Mouse (Mus musculus) kidney, adult 2 months (tissue): ENCODE results near the gene Stk38. TPM values are rescaled to one million over a fixed set of nuclear protein-coding genes. Genes with fewer than 3 reads are reported as not detected.
"Not testable (repeated sequence)": the region's sequence is repeated elsewhere in the genome, so short reads cannot be mapped to it uniquely, and the experiment has no call there.

ENCODE experiments used
- DNase-seq: peaks from one replicate; pipeline ENCODE4 v3.0.0; 2021
- H3K27ac ChIP-seq: fragments of 200-500 bp; 2 replicates; pipeline ENCODE4 v1.5.1; 2012; ENCODE audit warnings: low read depth, low read length, control low read depth, inconsistent platforms; ENCODE audit not compliant: insufficient read depth
- H3K27me3 ChIP-seq: fragments of 200-500 bp; replicated peaks from 2 replicates; pipeline ENCODE4 v1.6.1; 2012; ENCODE audit warnings: mild to moderate bottlenecking, moderate library complexity, low read length, inconsistent platforms; ENCODE audit not compliant: control insufficient read depth, insufficient read depth
- H3K36me3 ChIP-seq: fragments of 200-500 bp; 2 replicates; pipeline ENCODE4 v1.6.1; 2012; ENCODE audit warnings: mild to moderate bottlenecking, moderate library complexity, low read length, inconsistent platforms; ENCODE audit not compliant: control insufficient read depth, insufficient read depth
- H3K4me1 ChIP-seq: fragments of 200-500 bp; 2 replicates; pipeline ENCODE4 v1.6.1; 2011; ENCODE audit warnings: low read length; ENCODE audit not compliant: control insufficient read depth, insufficient read depth
- H3K4me3 ChIP-seq: fragments of 200-500 bp; 2 replicates; pipeline ENCODE4 v1.5.1; 2011; ENCODE audit warnings: mild to moderate bottlenecking, low read depth, low read length, control low read depth; ENCODE audit not compliant: insufficient read depth
- CTCF ChIP-seq: fragments of 200-500 bp; conservative IDR thresholded peaks from 2 replicates; pipeline ENCODE4 v1.5.1; 2011; ENCODE audit warnings: low read depth, mild to moderate bottlenecking, control low read depth, low read length, moderate library complexity, mixed read lengths; ENCODE audit not compliant: insufficient read depth, insufficient read length
- POLR2A ChIP-seq: fragments of 200-500 bp; IDR thresholded peaks from one replicate; pipeline ENCODE4 v1.6.1; 2011; ENCODE audit warnings: low read depth, low read length, control low read depth
- WGBS: fragments of 180-500 bp; shearing (Covaris S2); methylation state at CpG from one replicate; pipeline ENCODE4 v1.1.7; 2018; 5-methylcytosine and 5-hydroxymethylcytosine counted together
- polyA plus RNA-seq: library from polyadenylated mRNA; depleted of rRNA; stranded (reverse); fragments of >200 nt; gene quantifications from 2 replicates; pipeline ENCODE4 v1.2.3, GENCODE M21; 2012

Gene Stk38
- polyA plus RNA-seq, 1 experiment = 61.7 TPM

GRCm38 (mm10) chr17:29035506-29035905 lies 27.7 kb upstream of the Stk38 start:
- Histone ChIP-seq H3K36me3 (peaks cover 29% of the 10 kb centered on the region), H3K27ac (no peak overlapping the region), H3K27me3 (no peaks in the 10 kb centered on the region), H3K4me1 (peaks cover 4% of the 10 kb centered on the region), H3K4me3 (no peak overlapping the region)
- TF ChIP-seq CTCF (no peak), POLR2A (no peak)
- DNase-seq = no peak

- Histone ChIP-seq H3K4me3 (peak overlapping the region; percentile 71), H3K27ac (no peak overlapping the region; the same call in 1 of the 2 replicates)
Observed at GRCm38 (mm10) chr17:29034264-29034663, 26.5 kb upstream of the Stk38 start.

GRCm38 (mm10) chr17:29033569-29034061 lies 25.8 kb upstream of the Stk38 start:
- DNase-seq = peak; percentile 66
- no peak for TF ChIP-seq CTCF
- Histone ChIP-seq H3K27ac (peak overlapping the region; percentile 0; the same call in 1 of the 2 replicates), H3K4me3 (peak overlapping the region; percentile 71), H3K4me1 (peaks cover 4% of the 10 kb centered on the region), H3K36me3 (peaks cover 13% of the 10 kb centered on the region), H3K27me3 (no peaks in the 10 kb centered on the region)
- WGBS = under 1% methylated on average over 6 of the region's 6 CpGs

More at GRCm38 (mm10) chr17:29034264-29034663, 26.5 kb upstream of the Stk38 start:
- Histone ChIP-seq H3K36me3 (peaks cover 19% of the 10 kb centered on the region), H3K27me3 (no peaks in the 10 kb centered on the region), H3K4me1 (peaks cover 4% of the 10 kb centered on the region)
- TF ChIP-seq POLR2A (no peak), CTCF (no peak)
- DNase-seq = no peak

- under 1% methylated on average over 77 of the region's 77 CpGs for WGBS
- H3K4me1 ChIP-seq = peaks cover 4% of the 10 kb centered on the region
- DNase-seq = peak; percentile 100
Observed at GRCm38 (mm10) chr17:29032274-29033069, 24.7 kb upstream of the Stk38 start, which contains the start of gene Srsf3. TSS of gene Srsf3 (plus strand) at chr17:29032628.

GRCm38 (mm10) chr17:29031771-29032273 lies 24.0 kb upstream of the Stk38 start:
- H3K4me3 ChIP-seq = peak overlapping the region; percentile 71
- H3K27ac ChIP-seq = peak overlapping the region; percentile 81
- DNase-seq = peak; percentile 53
- WGBS = under 1% methylated on average over 26 of the region's 26 CpGs
- peaks cover 4% of the 10 kb centered on the region for H3K4me1 ChIP-seq
- H3K36me3 ChIP-seq = peaks cover 6% of the 10 kb centered on the region
- no peak for TF ChIP-seq CTCF
- TF ChIP-seq POLR2A = no peak
- no peaks in the 10 kb centered on the region for H3K27me3 ChIP-seq

More at GRCm38 (mm10) chr17:29032274-29033069, 24.7 kb upstream of the Stk38 start, which contains the start of gene Srsf3:
- Histone ChIP-seq H3K27me3 (no peaks in the 10 kb centered on the region), H3K4me3 (peak within 1 kb of the TSS; percentile 71), H3K27ac (peak within 1 kb of the TSS; percentile 96), H3K36me3 (peaks cover 9% of the 10 kb centered on the region)
- peak; percentile 96 for TF ChIP-seq POLR2A
- no peak for TF ChIP-seq CTCF

GRCm38 (mm10) chr17:29031085-29031711 lies 23.4 kb upstream of the Stk38 start:
- DNase-seq = peak; percentile 50
- 20% methylated on average over 7 of the region's 7 CpGs for WGBS
- H3K4me3 ChIP-seq, H3K36me3 ChIP-seq, H3K27me3 ChIP-seq, H3K4me1 ChIP-seq: not testable (repeated sequence)
- peak overlapping the region; percentile 81 for H3K27ac ChIP-seq
